Mouse (Mus musculus): ENCODE data around the gene Snrpd2.

DNA sequence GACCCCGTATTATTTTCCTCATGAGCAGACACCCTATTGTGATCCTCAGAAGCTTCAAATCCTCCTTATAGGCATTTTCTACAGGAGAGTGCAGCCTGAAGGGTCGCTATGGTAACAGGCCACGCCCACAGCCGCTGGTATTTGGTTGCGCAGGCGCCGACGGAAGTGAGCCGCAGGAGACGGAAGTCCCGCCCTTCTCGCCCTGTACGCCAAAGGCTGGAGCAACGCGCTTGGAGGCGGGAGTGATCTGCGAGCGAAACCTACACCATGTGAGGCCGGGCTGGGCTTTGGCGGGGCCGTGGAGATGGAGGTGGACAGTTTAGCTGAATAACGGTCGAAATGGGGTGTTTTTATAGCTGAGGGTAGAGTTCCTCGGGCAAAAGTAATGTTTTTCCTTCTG lies at the start of gene Snrpd2:
- no peak for TF ChIP-seq CTCF (IDR thresholded peaks at IDR 0.05; ENCODE audit: control insufficient read depth, insufficient read depth, insufficient read length)
- TF ChIP-seq MAX (IDR thresholded peaks at IDR 0.05) = peak; percentile 48
